Comparison of ENCODE assay signal across 32 mouse cellular contexts in genomic region chr15:87952531-87952930, GRCm38 (mm10).
"Had no signal": no experiment of that assay in that cellular context is flagged by ENCODE, and none has a peak within 500 bp of the region (broad histone marks: within the 10 kb centered on the region; RNA-seq: fewer than 3 reads in every experiment).

No protein-coding gene starts in this region.

- H3K27ac ChIP-seq: left cerebral cortex, adult 2 months; limb, embryonic 10.5 days; limb, embryonic 12.5 days; limb, embryonic 13.5 days; limb, embryonic 15.5 days; liver, embryonic 12.5 days; liver, embryonic 13.5 days; liver, embryonic 14.5 days; liver, embryonic 15.5 days; lung, embryonic 15.5 days; macrophage; midbrain, embryonic 10.5 days; midbrain, embryonic 12.5 days; midbrain, embryonic 13.5 days; midbrain, embryonic 15.5 days; neural tube, embryonic 12.5 days had no signal

- H3K36me3 ChIP-seq: limb, embryonic 10.5 days; limb, embryonic 12.5 days; limb, embryonic 13.5 days; limb, embryonic 15.5 days; liver, embryonic 12.5 days; liver, embryonic 13.5 days; liver, embryonic 15.5 days; lung, embryonic 15.5 days; midbrain, embryonic 10.5 days; midbrain, embryonic 12.5 days; midbrain, embryonic 13.5 days; midbrain, embryonic 15.5 days; neural tube, embryonic 12.5 days had no signal

- DNase-seq: left cerebral cortex, postnatal 4 days; liver; liver, embryonic 13.5 days; liver, postnatal 0 days; lung, adult 18-20 months; lung, adult 2 months; lung, embryonic 14.5 days; lung, postnatal 10 days; lung, postnatal 14 days; lung, postnatal 36 days; lung, postnatal 4 days; midbrain, embryonic 14.5 days had no signal

- H3K9ac ChIP-seq: limb, embryonic 12.5 days; limb, embryonic 13.5 days; limb, embryonic 15.5 days; liver, embryonic 12.5 days; liver, embryonic 13.5 days; liver, embryonic 14.5 days; liver, embryonic 15.5 days; liver, postnatal 0 days; lung, embryonic 14.5 days; lung, embryonic 15.5 days; midbrain, embryonic 12.5 days; midbrain, embryonic 13.5 days; midbrain, embryonic 15.5 days; neural tube, embryonic 12.5 days had no signal

- H3K27me3 ChIP-seq: limb, embryonic 12.5 days; limb, embryonic 15.5 days; liver, embryonic 12.5 days; liver, embryonic 13.5 days; liver, embryonic 15.5 days; lung, embryonic 15.5 days; megakaryocyte, embryonic 14.5 days; midbrain, embryonic 12.5 days; midbrain, embryonic 13.5 days; midbrain, embryonic 15.5 days; neural tube, embryonic 12.5 days had no signal

- H3K4me1 ChIP-seq: limb, embryonic 10.5 days; limb, embryonic 12.5 days; limb, embryonic 13.5 days; limb, embryonic 15.5 days; liver, embryonic 12.5 days; liver, embryonic 13.5 days; liver, embryonic 15.5 days; lung, embryonic 15.5 days; megakaryocyte, embryonic 14.5 days; midbrain, embryonic 10.5 days; midbrain, embryonic 12.5 days; midbrain, embryonic 13.5 days; midbrain, embryonic 15.5 days; neural tube, embryonic 12.5 days had no signal

- H3K4me3 ChIP-seq: left cerebral cortex, adult 2 months; limb, embryonic 10.5 days; limb, embryonic 12.5 days; limb, embryonic 13.5 days; limb, embryonic 15.5 days; liver, embryonic 12.5 days; liver, embryonic 13.5 days; liver, embryonic 15.5 days; lung, embryonic 15.5 days; megakaryocyte, embryonic 14.5 days; midbrain, embryonic 10.5 days; midbrain, embryonic 12.5 days; midbrain, embryonic 13.5 days; midbrain, embryonic 15.5 days; myocyte; neural tube, embryonic 12.5 days had no signal

- H3K9me3 ChIP-seq: limb, embryonic 10.5 days; limb, embryonic 12.5 days; limb, embryonic 13.5 days; limb, embryonic 15.5 days; liver, embryonic 15.5 days; lung, embryonic 15.5 days; midbrain, embryonic 10.5 days; midbrain, embryonic 12.5 days; midbrain, embryonic 13.5 days; midbrain, embryonic 15.5 days; neural tube, embryonic 12.5 days had no signal

- ATAC-seq: liver, embryonic 12.5 days; liver, postnatal 0 days; lung, postnatal 0 days; midbrain, embryonic 13.5 days; midbrain, embryonic 15.5 days; midbrain, embryonic 16.5 days had no signal

- H3K4me2 ChIP-seq: limb, embryonic 12.5 days; limb, embryonic 13.5 days; limb, embryonic 15.5 days; liver, embryonic 11.5 days; liver, embryonic 12.5 days; liver, embryonic 13.5 days; liver, embryonic 15.5 days; lung, embryonic 14.5 days; lung, embryonic 15.5 days; midbrain, embryonic 12.5 days; midbrain, embryonic 13.5 days; midbrain, embryonic 15.5 days; neural tube, embryonic 12.5 days had no signal
